Mouse (Mus musculus) cerebellum, postnatal 36 days (tissue): ENCODE results near the gene Cxadr.
"Not testable (repeated sequence)": the region's sequence is repeated elsewhere in the genome, so short reads cannot be mapped to it uniquely, and the experiment has no call there.

Experiments used
- DNase-seq, 2 experiments: peaks; one replicate each; pipeline ENCODE4 v3.0.0; 2021 to 2022; ENCODE audit warnings: mixed read lengths in 2 of 2

Cxadr gene

DNA sequence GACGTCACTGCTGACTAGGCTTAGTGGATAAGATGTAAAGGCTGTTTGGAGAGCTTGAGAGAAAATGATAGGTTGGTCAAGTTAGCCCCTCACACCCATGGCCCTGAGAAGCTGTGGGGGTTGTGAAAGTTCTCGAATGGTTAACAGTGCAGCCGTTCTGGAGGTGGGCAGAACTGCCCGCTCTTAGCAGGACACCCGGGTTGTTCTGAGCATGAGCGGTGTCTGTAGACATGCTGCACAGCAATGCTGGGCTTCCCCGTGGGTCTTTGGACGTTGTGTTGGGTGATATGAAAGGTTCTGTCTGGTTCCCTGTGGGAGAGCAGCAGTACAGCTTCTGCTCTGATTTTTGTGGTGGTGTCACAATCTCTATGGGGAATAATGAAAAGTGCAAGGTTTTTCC, 5.3 kb downstream of the Cxadr start:
- no peak for DNase-seq

DNA sequence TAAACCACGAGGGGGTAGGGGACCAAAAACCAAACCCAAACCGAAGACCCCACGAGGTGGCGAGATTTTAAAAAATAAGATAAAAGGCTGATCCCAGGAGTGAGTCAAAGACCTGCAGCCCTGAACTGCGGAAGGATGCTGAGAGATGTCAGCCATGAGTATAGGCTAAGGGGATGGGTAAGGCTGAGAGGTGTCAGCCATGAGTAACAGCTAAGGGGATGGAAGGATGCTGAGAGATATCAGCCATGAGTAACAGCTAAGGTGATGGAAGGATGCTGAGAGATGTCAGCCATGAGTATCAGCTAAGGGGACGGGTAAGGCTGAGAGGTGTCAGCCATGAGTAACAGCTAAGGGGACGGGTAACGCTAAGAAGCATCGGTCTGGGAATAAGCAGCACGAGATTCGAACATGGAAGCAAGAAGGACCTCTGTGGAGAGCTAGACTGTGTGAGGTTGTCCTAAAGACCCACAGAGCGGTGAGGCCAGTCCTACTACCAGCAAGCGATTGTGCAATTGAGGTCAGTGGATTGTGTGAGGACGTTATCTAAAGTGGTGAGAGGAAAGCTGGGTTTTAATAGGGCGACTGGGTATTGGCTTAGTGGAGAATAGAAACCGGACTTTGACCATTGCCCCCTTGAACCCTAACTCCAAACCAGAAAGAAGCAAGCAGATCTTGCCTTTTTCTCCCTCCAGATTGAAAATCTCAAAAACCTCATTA, 6.3 kb downstream of the Cxadr start:
- DNase-seq, result no peak

DNA sequence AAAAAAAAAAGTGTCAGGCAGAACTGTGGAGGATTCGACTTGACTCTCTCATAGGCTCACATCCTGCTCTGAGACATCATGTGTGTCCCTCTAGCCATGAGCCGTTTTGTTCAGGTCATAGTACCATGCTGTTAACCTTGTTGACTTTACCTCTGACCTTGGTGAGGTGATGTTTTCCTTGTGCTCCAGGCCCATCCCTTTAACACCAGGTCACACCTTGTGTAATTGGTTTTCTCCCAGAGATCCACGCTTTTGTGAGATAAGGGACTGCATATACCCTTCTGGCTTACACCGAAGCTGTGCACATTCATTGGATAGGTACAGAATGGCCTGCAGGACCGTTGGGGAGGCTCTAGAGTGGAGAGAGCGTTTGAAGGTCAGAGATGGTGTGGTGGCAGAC, 8.0 kb downstream of the Cxadr start:
- DNase-seq, result no peak

DNA sequence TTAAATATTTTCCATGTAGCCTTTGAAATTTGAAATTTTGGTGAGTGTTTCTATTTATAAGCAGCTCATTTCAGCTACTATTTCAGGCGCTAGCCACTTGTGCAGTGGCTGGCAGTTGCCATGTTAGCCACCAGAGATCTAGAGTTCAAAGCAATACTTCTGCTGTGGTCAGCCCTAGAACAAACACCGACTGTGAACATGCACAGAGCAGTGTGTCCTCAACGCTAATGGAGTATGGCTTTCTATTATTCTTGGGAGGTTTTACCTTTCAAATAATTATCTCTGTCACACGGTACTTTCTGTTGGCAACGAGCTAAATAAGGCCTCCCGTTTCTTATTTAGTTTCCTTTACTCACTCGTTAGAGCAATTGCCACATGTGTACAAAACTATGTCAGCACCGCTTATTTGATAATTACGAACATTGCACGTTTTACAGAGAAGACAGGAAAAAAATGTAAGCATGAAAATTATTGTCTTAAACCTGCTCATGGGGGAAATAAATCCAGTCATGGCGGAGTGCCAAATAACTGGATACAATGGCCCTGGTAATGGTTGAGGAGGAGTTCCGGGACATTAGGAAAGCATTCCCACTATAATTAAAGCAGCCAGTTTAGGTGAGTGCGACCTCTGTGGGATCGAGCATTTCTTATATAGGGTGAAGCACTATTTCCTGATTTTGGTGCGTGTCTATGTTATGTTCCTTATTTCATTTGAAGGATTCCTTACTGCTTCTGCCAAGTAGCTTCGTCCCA, 12.0 kb downstream of the Cxadr start:
- DNase-seq, result no peak

DNA sequence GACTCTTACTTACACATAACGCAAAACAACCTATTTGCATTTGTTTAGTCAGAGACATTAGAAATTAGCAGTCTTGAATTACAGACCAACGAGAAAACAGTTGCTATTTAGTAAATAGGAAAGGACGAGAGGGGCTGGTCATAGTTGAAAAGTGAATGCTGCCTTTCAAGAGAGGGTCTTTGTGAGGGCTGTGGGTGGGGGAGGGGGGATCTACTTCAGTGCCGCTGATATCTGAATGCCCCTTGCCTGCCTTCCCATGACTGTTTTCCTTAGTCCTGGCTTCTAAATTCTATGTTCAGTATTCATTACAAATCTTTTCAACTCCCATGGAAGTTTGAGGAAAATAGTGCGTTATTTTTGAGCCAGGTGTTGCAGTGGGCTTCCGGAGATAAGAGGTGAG, 12.7 kb downstream of the Cxadr start:
- no peak for DNase-seq

DNA sequence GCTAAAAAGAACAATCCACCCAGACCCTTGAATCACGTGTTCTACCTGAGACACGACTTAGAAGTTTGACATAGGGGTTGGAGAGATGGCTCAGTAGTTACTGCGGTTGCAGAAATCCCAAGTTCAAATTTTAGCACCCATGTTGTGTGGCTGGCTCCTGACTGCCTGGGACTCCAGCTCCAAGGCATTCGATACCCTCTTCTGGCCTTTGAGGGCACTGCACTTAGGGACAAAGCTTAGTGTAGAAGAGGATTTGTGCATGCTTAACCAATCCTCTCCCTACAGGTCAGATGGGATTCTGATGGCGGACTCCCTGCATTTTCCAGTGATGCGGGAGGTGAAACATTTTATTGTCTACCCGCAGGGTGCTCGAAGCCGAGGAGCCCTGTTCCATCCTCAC, 15.6 kb downstream of the Cxadr start:
- peak; percentile 42 to 56 for DNase-seq

DNA sequence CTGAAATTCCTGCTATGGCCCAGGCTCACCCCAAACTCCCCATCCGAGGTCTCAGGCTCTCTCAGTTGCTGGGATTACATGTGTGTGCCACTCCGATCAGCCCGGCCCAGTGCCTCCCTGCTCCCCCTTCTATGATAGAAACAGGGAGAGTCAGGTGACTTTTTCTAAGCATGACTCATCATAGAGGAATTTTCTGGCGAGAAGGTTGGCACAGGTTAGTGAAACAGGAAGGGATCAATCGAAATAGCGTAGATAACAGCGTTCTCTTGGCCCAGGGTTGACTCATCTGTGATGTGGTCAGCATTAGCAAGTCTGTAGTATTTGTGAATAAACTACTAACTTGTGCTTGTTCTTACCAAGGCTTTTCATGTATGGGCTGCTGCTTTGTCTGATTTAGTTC, 16.7 kb downstream of the Cxadr start:
- no peak for DNase-seq

DNA sequence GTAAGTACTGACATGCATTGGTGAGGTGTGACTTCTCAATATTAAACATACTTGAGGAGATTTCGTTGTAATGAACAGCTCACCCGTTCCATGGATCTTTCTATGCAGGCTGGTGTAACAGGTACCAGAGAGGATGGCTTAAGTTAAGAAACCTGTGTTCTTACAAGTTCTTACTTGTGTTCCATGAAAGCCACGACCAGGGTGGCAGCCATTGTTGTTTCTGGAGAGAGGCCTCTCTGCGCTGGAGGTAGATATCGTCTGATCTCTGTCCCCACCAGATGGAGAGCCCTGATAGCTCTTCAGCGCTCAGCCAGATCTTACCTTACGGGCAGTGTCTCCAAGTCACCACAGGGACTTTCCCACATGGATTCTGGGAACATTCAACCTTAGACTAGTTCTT, 18.4 kb downstream of the Cxadr start:
- no peak for DNase-seq

DNA sequence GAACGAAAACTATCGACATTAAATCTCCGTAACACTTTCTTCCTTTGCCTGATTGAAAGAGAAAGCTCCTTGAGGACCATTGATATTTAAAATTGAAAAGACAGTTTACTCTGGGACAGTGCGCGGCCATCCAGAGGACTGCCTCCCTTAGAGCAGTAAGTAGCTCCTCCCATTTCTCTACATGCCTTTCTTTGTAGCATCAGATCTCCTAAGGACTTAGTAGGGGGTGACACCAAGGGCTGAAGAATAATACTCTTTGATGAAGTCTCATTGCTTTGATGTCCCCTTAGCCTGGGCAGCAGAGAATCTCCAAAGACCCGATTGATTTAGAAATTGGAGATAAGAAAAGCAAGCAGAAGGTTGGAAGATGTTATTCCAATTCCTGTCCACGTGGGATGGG, 20.3 kb downstream of the Cxadr start:
- DNase-seq, result no peak

DNA sequence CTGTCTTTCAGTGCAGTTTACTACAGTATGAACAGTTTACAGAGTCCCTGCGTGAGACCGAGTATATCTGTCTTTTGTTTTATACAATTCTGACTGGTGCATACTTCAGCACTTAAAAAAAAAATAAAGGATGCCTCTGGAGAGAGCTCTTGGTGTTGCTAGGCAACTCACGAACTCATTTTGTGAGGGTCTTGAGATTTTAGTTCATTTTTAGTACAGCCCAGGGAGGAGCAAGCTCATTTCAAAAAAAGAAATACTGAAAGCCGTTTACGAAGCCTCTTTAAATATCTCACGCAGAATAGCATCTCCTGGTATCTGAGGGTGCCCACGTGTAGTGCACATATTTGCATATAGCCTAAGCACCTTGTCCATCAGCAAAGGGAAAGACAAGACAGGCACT, 20.9 kb downstream of the Cxadr start:
- no peak for DNase-seq

DNA sequence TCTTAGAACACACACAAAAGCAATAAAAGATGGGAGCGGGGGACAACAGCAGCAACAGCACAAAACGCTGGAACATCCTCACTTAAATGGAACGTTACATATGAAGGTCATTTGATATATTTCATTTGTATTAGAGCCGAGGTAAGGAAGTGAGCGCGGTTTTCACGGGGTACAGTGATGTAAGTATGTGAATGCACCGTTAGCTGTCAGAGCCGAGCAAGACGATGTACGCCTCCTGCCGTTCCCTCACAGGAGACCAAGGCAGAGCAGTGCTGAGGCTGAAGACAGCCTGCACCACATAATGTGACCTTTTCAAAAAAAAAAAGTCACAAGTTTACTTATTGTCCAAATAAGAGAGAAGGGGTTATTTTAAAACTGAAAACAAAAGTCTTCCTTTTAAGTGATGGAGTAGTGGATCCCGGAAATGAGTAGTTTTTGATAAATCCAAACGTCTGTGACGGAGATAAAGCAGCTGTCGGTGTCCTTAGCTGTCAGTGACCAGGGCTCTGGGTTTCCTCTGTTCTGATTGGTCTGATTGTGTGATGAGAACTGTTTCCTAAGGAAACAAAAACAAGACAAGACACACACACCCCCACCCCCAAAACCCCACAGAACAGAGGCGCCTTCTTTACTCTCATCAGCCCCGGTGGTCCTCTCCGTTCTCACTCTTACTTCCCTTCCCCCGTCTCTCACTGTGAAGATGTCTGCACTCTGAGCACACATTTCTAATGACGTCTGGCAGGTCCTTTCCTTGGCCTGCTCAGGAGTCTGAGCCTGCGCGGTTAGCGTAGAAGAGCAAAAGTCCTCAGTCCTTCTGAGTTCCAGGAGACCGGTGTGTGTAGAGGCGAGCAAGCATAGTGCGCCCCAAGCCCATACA, 24.9 kb downstream of the Cxadr start:
- DNase-seq, result no peak

DNA sequence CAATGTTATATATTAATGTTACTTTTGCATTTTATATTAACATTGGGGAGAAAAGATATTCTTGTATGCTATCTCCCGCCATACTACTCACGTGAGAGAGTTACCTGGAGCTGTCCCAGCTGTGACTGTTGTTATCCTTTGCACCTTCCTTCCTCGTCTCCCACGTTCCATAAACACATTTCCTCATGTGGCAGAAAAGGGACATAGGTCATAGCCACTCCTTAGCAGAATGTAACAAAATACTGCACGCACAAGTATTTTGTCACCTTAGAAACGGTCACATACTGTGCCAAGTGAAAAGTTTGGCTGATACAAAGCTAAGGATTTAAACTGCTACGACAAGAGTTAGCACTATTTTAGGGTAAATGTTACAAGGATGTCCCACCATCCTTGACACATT, 26.3 kb downstream of the Cxadr start:
- no peak for DNase-seq

DNA sequence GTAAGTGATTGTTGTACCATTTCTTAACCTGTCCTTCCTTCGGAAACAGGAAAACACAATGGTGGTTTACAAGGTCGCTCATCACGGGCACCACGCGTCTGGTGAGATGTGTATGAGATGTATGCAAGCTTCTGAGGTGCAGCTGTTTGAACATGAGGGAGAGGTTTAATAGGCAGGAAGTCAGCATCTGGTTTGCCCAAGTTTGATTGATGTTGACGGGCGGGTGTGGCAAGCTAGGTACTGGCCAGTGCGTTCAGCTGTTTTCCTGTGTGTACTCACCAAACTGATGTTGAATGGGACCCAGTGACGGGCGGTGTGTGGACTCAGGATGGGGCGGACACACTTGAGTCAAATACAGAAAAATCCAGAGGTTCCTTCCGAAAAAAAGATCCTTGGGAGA, 26.7 kb downstream of the Cxadr start:
- DNase-seq, result no peak

DNA sequence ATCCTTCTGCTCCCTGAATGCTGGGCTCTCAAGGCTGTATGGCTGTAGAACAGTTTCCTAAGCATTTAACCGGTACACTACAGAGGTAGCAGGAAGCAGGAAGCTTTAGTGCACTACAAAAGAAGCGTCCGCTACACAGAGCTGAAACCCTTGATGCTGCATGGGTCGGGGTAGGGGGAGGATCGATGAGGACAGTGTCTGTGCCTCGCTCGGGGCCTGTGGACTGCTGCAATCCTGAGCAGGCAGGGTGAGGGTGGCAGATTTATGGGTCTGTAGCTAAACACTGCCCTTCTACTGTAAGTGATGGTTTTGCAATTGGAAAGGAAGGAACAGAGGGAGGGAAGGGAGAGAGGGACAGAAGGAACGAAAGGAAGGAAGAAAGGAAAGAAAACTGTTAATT, 35.9 kb downstream of the Cxadr start:
- DNase-seq, result no peak

DNA sequence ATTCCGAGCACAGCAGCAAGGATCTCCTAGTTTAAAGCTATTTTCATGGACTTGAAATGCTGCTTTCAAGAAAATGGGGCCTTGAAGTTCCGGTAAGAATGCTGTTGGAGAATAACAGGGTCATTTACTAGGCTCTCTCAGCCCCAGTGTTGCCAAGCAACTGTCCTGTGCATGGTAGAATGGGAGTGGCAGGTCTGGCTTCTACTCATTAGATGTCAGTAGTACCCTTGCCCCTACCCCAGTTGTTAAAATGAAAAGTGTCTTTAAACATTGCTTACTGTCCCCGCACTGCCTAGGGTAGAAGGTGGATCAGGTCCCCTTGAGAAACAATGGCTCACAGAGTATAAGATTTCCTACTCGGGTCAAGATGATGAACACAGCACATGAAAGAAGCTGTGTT, 40.1 kb downstream of the Cxadr start:
- no peak for DNase-seq

DNA sequence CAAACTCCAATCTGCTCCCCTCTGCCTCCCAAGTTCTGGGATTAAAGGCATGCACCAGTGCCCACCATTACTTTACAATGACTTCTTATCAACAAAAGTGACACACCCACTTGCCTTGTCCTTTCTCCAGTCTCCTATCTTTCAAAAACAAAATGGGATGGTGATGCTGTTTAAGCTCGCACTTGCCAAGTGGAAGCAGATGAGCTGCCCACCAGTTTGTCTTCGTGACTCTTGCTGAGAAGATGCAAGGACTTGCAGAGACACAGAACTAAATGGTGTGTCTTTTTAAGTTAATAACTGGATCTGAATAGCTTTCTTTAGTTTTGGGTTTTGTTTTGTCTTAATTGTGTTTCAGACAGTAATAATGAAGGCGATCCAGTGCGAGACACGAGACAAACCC, 41.5 kb downstream of the Cxadr start:
- DNase-seq, result no peak

DNA sequence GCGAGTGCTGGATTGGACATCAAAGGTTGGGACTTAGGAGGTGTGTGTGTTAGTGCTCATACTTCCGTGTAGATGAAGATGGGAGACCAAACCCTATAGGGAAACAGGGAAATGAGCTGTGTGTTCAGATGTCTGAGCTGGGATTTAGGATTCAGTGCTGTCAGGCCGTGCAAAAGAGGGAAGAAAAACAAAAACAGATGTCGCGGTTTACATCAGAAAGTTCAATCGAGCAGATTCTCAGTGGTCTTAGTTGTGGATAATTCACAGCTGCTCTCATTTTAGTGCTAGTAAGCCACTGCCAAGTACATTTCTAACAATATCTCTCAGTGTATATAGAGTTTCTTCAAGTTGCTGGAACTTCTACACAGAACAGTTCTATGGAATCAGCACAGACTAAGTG, 42.5 kb downstream of the Cxadr start:
- no peak for DNase-seq

DNA sequence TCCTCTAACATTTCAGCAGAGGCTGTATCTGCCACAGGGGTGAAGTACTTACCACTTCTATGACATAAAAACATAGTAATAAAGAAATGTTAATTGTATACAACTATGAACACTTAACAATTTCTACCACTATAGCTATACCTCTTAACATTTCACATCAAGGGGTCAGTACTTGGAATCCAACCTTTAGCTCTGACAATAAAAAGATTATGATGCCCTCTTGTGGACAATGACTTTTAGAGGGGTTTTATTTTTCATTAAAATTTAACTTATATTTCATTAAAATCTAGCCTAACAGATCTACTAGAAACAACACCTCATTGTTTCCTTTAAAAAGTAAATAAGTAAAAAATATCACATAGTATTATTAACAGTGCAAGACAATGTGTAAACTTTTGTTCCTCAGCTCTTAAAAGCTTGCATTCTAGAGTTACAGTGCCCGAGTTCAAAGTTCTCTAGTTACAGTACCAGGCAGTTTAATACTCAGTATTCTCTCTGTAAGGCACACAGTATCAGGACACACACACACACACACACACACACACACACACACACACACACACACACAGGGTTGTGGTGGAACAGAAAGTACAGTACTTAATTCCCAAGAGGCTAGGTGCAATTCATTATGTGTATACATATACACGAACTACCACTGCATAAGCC, 45.5 kb downstream of the Cxadr start:
- DNase-seq, result no peak

DNA sequence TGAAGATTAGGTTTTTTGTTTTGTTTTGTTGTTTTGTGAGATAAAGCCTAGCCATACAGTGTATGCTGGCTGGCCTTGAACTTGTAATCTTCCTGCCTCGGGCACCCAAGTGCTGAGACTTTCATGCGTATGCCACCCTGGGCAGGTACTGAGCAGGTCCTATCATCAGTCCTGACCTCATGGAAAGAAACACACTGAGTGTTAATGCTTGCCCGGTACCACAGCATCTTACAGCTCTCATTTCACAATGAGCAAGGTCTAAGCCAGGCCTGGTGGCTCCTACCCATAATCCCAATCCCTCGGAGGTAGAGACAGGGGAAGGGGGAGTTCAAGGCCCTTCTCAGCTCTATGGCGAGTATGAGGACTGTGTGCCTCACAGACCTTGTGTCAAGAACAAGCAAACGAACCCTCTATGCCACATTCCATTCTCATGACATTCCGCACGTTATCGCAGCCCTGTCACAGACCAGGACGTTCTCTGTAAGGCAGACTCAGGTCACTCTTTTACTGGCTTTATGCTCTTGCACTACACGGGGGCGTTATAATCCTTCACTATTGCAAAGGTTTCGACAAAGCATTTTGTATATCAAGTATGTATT, 46.1 kb downstream of the Cxadr start:
- DNase-seq, result no peak

DNA sequence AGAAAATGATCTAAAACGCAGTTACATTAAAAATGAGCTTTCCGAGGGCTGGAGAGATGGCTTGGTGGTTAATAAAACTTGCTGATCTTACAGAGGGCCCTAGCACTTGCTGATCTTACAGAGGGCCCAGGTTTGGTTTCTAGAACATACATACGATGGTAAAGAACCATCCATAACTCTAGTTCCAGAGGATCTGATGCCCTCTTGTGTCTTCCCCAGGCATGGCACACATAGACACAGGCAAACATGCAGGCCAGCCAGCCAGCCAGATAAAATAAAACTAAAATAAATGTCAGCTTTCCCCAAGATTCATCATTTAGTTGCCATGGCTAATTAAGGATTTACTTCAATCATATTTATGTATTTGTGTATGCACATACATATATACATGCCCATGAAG, 56.5 kb downstream of the Cxadr start:
- no peak for DNase-seq

DNA sequence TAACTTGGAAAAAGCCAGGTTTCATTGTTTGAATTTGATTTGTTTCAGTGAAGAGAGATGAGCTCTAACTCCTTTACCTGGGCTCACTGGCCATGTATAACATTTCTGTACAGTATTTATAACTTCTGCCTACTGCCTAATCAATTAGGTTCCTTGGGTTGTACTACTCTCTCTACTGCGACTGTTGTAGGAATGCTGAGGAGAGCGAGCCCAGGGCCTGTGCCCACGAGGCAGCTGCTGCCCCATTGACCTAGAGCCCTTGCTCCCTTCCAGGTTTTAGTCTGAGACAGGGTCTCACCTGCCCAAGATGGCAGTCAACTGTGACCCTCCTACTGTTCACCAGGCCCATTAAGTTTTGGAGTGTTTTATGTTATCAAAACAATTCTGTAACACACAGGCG, 60.2 kb downstream of the Cxadr start:
- DNase-seq, result no peak

DNA sequence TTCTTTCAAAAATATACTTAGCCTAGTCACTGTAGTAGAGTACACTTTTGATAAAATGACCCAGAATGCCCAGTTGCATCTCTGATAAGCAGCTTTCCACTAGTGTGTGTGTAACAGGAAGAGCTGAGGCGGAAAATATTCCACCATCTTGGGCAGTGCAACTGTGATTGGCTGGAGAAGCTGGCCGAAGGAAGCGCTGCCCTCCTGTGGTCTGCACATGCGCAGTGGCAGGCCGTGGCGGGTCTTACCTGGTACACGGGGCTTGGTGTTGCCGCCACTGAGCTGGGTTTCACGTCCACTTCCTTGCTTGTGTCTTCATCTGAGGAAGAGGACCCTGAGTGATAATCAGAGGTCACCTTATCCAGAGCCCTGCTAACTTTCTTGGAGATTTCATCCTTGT, 63.3 kb downstream of the Cxadr start:
- DNase-seq, result not testable (repeated sequence)
